Mouse (Mus musculus) thymus, postnatal 25 days (tissue): ENCODE measurements around the gene Fkbp4.

Source experiments
- DNase-seq: peaks from one replicate; pipeline ENCODE4 v3.0.0; 2022

The Fkbp4 gene

DNA sequence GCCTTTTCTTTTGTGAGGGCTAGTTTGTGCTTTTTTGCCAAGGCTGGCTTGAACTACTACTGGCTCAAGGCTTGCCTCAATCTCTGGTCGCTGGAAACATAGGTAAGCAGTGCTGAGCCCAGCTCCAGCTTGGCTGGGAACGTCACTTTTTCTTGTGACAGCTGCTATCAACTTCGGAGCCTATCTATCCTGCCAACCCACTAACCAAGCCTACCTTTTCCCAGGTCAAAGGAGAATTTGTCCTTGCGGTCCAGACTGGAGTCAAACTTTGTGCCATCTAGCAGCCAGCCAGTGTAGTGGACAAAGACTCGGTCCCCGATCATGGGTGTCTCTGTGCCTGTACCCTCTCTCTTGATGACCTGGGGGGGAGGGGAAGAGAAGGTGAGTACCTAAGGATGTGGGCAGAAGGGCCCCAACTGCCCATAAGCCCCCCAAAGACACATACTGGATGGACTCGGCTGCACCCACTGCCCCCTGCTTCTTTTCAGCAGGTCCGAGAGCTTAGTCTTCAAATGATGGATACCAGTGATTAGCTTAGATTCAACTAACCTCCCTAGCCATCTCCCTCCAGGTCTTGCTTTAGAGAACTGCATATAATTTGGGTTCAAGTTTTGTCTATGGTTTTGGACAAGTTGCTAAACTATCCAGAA is 2.0 kb downstream of the Fkbp4 start:
- no peak for DNase-seq

- DNase-seq = no peak
Observed at GRCm38 (mm10) chr6:128435474-128435873, 3.0 kb downstream of the Fkbp4 start.

GRCm38 (mm10) chr6:128433566-128433965 is 4.9 kb downstream of the Fkbp4 start:
- DNase-seq = no peak

DNA sequence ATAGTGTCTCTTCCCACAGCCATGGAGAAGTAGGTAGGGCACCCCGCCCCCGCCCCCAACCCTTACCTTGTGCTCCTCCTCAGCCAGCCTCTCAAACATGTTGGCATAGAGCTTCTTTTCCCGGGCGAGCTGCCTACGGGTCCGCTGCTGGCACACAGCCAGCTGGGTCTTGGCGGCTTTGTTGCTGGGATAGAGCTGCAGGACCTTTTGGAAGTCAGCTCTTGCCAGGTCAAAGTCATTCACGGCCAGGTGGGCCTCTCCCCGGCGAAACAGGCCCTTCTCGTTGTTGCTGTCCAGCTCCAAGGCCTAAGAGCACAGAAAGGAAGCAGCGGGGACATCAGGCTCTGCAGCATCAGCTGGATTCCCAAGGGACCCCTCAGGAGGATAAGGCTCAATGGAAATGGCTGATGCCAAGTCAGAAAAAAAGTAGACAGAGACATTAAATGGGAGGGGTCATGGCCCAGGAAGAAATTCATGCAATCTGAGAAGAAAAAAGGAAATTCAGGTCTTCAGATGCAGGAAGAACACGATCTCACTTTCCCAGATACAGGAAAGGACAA is 6.0 kb downstream of the Fkbp4 start:
- DNase-seq = no peak

DNA sequence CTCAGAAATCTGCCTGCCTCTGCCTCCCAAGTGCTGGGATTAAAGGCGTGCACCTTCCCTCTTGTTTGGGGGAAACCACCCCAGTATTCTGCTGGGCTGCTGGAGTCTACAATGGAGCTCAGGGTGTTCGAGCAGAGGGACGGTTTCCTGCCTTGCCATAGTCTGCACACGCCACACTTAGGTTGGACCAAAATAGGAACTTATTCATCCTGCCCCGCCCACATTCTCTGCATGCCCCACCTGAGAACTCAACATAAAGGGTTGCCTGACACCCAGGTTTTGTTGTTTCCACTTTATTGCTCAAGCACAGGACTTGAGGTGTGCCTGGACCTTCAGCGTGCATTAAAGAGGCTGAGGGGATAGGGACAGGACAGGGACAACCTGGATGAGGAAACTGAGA is 8.7 kb downstream of the Fkbp4 start:
- no peak for DNase-seq

DNA sequence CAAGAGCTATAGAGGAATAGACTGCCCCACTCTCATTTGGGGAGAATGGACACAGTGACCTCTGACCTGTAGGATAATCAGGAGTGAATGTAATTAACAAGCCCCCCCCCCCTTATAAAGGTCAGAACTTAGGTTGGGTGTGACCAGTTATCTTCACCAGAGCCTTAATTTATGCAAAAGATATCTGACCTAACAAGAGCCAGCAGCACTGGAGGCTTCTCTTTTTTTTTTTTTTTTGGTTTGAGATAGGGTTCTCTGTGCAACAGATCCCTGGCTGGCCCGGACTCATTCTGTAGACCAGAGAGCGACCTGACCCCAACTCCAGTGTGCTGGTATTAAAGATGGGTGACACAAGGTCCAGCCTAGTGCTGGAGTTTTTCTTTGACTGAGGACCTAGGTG is 9.2 kb downstream of the Fkbp4 start:
- DNase-seq = no peak

DNA sequence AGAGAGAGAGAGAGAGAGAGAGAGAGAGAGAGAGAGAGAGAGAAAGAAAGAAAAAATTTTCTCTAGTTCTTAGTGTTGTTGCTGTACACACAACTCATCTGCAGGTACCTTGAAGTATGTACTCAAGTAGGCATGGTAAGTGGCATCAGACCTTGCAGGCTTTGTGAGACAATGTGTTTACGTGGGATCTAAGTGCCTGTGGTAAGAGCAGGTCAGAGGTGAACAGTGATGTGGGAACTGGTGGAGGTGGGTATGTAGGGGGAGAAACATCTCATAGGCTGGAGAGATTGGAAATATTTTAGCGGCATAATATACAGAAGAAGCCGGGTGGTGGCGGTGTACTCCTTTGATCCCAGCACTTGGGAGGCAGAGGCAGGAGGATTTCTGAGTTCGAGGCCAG is 10.9 kb downstream of the Fkbp4 start:
- no peak for DNase-seq

DNA sequence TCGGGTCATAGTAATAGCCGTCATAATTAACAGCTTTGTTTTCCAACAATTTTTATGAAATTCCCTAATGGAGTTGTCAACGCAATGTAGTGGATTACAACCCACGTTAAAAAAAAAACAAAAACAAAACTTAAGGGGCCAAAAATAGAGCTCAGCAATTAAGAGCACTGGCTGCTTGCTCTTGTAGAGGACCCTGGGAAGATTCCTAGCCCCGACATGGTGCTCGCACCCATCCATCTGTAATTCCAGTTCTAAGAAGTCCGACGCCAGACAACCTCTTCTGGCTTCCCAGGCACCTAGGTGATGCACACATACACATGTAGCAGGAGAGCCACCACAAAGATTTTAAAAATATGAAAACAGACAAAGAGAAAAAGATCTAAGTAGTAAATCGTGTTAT is 13.4 kb downstream of the Fkbp4 start:
- no peak for DNase-seq

DNA sequence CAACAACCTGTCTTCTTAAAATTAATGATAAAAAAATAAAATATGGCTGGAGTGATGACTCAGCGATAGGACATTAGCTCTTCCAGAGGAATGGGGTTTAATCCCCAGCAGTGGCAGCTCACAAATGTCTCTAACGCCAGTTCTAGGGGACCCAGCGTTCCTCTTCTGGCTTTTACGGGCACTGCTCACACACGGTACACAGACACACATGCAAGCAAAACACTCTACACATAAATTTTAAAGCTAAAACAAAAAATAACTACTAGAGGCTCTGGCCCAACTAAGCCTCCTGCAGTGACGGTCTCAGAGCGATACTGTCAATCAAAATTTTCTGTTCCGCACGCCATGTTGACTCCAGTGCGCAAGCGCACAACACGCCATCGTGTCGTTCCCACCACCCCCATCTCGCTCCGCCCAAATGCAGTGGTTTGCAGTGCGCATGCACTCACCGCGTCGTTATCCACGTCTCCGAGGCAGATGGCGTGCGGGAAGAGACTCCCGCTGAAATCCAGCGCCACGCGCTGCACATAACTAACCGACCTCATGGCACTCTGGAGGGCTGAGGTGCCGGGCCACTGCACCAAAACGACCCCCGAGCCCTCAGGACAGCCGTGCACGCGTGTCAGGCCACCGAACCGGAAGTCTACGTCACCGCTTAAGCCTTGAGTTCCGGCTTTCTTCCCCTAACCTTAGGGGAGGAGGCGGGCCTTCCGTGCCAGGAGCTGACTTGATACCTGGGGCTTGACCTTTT is 14.0 kb downstream of the Fkbp4 start, which contains the start of gene Itfg2:
Itfg2 (minus strand) TSS at position 663 of the 751 bp plus-strand sequence.
- DNase-seq = peak; percentile 95

DNA sequence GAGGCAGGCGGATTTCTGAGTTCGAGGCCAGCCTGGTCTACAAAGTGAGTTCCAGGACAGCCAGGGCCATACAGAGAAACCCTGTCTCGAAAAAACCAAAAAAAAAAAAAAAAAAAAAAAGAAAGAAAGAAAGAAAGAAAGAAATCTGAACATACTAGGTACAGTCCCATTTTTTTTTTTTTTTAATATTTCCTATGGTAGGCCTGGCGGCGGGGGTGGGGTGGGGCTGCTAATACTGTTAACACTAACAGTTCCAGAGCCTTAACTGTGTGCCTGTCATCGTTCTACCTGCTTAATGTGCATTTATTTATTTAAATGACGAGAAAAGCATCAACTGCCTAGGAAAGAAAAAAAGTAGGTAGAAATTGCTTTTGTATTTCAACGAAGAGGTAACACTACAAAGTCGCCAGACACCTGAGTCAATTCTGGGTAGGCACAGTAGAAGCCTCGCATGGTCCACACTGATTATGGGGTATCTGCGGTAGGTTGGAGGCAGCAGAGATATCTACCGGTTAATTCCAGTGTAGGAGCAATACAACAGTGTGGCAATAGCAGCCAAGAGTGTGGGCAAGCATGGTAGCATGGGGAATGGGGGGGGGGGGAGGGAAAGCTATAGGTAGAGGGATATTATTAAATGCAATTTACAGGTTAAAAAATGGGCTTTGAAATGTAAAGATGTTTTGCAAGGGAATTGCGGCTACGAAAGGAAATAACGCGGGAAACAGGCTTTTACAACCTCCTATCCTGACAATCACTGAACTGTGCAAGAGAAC is 14.8 kb downstream of the Fkbp4 start:
- DNase-seq = no peak

DNA sequence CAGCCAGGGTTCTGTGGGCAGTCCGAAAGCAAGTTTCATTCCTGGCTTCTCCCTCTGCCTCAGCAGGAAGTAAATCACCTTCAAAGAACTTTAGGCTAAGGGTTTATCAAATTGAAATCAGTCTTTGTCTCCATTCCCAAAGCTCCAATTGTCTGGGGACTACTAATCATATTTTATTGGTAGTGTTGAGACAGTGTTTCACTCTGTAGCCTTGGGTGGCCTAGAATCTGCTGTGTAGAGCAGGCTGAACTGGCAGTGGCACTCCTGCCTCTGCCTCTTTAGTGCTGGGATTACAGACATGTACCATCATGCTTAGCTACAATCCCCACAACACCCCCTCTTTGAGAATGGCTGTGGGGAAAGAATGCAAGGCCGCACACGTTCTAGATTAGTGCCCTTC is 17.0 kb downstream of the Fkbp4 start:
- DNase-seq = no peak

DNA sequence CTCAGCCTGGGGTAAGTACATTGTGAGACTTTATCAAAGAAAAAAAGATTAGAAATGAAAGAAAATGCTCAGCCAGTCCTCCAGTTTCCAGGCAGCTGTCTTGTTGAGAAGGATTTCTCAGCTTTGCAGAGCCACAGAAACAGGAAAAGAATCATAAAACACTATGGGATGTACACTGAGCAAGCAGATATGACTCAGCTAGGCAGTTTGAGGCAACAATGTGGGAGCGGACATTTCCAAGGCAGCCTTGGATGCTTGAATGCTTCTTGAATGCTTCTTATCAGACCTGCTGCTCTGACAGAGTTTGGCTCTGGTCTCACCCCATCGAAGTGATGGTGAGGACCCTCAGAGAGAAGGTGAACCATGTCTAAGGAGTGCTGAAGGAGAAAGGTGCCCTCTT is 17.4 kb downstream of the Fkbp4 start:
- no peak for DNase-seq

- DNase-seq = no peak
Observed at GRCm38 (mm10) chr6:128418076-128418475, 20.4 kb downstream of the Fkbp4 start.

DNA sequence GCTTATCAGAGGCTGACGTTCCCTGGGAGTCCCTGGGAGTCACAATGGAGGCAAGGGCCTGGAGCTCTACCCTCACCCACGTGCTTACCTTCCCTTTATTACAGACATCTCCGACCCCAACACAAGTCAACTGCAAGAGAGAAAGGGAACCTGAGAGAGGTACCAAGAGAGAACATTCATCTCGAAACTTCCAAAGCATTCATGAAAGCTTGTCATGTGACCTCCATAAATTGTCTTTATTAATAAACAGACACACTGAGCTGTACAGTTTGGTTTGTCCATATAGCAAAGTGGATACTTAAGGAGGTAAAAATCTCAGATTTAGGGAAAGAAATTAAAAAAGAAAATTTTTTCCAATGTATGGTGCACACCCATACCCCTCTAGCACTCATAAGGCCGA is 22.3 kb downstream of the Fkbp4 start:
- DNase-seq = no peak

DNA sequence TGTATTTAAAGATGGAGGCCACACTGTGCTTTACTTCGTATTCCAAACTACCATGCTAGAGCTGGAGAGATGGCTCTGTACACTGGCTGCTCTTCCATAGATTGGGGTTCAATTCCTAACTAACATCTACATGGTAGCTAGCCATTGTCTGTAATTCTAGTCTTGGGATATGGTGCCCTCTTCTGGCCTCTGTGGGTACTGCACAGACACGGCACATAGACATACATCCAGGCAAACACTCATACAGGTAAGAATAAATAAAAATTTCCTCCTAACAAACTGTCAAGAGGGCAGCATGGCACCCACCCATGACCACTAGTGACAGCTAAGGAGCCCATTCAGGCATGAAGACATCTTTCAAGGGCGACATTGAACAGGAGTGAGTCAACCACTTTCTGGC is 27.4 kb downstream of the Fkbp4 start:
- DNase-seq = peak; percentile 79

DNA sequence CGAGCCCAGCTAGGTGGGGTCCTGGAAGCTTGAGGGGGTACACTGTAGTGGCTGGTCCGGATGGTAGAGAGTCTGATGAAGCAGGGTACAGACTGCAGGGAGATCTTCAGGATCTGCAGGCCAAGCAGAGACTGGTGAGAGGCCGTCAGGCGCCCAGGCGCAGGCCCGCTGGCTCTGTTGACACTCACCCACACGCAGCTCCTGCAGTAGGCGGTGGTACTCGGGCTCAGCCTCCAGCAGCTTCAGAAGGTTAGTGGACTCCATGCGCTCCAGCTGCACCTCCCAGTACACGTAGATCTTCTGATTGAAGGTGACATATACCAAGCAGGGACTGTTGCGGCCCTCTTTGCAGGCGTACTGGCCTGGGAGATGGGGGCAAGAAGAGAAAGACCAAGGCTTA is 28.2 kb downstream of the Fkbp4 start:
- DNase-seq = no peak

GRCm38 (mm10) chr6:128408544-128409125 is 29.8 kb downstream of the Fkbp4 start:
- no peak for DNase-seq

- DNase-seq = no peak
Observed at GRCm38 (mm10) chr6:128404708-128405107, 33.8 kb downstream of the Fkbp4 start.

DNA sequence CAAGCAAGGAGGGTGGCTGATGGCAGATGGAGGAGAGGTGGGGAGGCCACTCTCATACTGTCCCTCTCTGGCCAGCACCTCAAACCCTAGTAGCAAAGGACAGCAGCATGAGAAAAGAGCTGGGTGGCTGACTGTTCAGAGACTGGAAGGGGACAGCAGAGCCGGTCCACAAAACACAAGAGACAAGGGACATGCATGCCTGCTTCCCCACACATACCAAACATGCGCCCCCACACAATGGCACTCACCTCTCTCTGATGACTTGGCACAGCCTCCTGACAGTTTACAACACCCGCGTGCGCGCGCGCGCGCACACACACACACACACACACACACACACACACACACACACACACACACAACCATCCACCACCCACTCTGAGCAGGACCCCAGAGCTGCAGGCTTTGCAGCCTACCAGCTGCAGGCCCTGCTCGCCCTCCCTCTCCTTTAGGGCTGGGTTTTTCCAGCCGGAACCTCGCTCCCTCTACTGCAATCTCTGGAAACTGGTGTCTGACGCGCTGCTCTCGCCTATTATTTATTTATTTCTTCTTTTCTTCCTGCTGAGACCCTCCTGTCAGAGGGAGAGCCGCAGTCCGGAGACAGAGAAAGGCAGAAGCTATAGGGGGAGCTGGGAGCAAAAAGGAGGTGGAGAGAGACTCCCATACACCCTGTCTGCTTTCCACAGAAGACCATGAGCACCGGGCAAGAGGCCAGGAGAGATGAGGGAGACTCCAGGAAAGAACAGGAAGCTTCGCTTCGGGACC is 38.9 kb downstream of the Fkbp4 start:
- no peak for DNase-seq

- DNase-seq = no peak
Observed at GRCm38 (mm10) chr6:128398996-128399395, 39.5 kb downstream of the Fkbp4 start, which contains the start of gene Nrip2. Gene Nrip2, plus strand, starts transcription at chr6:128399296.

DNA sequence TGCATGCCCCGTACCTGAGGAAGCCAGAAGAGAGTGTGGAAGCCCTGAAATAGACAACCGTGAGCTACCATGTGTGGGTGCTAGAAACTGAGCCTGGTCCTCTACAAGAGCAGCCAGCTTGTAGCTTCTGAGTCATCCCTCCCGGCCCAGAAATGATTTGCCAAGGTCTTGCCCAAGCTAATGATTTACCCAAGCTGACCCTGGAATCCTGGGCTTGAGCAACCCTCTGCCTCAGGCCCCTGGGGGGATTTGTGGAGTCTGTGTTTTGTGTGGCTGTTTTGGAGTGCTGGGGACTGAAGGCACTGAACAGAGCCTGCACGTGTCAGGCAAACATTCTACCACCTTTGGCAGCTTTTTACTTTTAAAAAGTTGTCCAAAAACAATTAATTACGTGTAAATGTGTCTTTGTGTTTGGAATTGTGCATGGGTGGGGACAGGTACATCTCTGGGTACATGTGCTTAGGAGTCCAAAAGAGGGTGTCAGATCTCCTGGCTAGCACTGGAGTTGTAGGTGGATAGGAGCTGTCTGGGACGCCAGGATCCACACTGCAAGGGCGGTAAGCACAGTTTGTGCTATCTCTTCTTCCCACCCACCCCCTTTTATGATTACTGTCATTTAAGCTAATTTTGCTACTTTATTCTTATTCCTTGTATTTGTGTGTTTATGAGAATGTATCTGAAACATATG is 40.8 kb downstream of the Fkbp4 start:
- DNase-seq = no peak

GRCm38 (mm10) chr6:128390683-128391082 is 47.8 kb downstream of the Fkbp4 start:
- no peak for DNase-seq
